Mouse (Mus musculus) heart, postnatal 0 days (tissue): Measurements from ENCODE around the gene Hmgb3. TPM values are rescaled to one million over a fixed set of nuclear protein-coding genes. Genes with fewer than 3 reads are reported as not detected.

Experiments
- ATAC-seq: fragments of 200-750 bp; cut with Nextera tagmentation; 2 replicates; pipeline ENCODE4 v1.8.0; 2017; ENCODE audit warnings: low read depth, moderate number of reproducible peaks, moderate library complexity; ENCODE audit not compliant: insufficient read depth
- DNase-seq: peaks from one replicate; pipeline ENCODE4 v3.0.0-alpha.2; 2016; ENCODE audit warnings: low spot score
- H3K27ac ChIP-seq: fragments of 300-500 bp; sonication (generic); 2 replicates; pipeline ENCODE4 v1.5.1; 2014; ENCODE audit warnings: low read depth, mild to moderate bottlenecking
- H3K27me3 ChIP-seq: fragments of 300-500 bp; sonication (generic); 2 replicates; pipeline ENCODE4 v1.6.1; 2014; ENCODE audit warnings: low read length, mixed read lengths; ENCODE audit not compliant: control insufficient read depth, insufficient read depth
- H3K36me3 ChIP-seq: fragments of 300-500 bp; sonication (generic); replicated peaks from 2 replicates; pipeline ENCODE4 v1.6.1; 2014; ENCODE audit warnings: low read length, mixed read lengths; ENCODE audit not compliant: control insufficient read depth, insufficient read depth
- H3K4me1 ChIP-seq: fragments of 300-500 bp; sonication (generic); 2 replicates; pipeline ENCODE4 v1.6.1; 2014; ENCODE audit warnings: antibody characterized with exemption; ENCODE audit not compliant: control insufficient read depth, insufficient read depth
- H3K4me2 ChIP-seq: fragments of 300-500 bp; sonication (generic); 2 replicates; pipeline ENCODE4 v1.6.1; 2014; ENCODE audit warnings: low read depth, mild to moderate bottlenecking, low read length, moderate library complexity
- H3K4me3 ChIP-seq: fragments of 300-500 bp; sonication (generic); 2 replicates; pipeline ENCODE4 v1.5.1; 2014; ENCODE audit warnings: low read depth, low read length
- H3K9ac ChIP-seq: fragments of 300-500 bp; sonication (generic); replicated peaks from 2 replicates; pipeline ENCODE4 v1.6.1; 2014; ENCODE audit warnings: low read depth, low read length, mixed read lengths
- H3K9me3 ChIP-seq: fragments of 300-500 bp; sonication (generic); replicated peaks from 2 replicates; pipeline ENCODE4 v1.6.1; 2016; ENCODE audit warnings: low read length; ENCODE audit not compliant: control insufficient read depth
- CTCF ChIP-seq: IDR thresholded peaks from 2 replicates; pipeline ENCODE4 v1.5.1; 2016; ENCODE audit warnings: antibody characterized with exemption, control low read depth, low read depth
- EP300 ChIP-seq: IDR thresholded peaks from 2 replicates; pipeline ENCODE4 v1.6.1; 2016; ENCODE audit warnings: antibody characterized with exemption, low read depth
- WGBS: fragments of 180-500 bp; shearing (Covaris S2); extraction: QIAGEN DNeasy Blood & Tissue Kit; methylation state at CpG from one replicate; pipeline ENCODE4 v1.1.7; 2014; 5-methylcytosine and 5-hydroxymethylcytosine counted together
- polyA plus RNA-seq: library from polyadenylated mRNA; unstranded; fragments of >200 nt; fragmentation: Nextera tagmentation; extraction: Ambion mirVana; gene quantifications from 2 replicates; pipeline ENCODE4 v1.2.1, GENCODE M21; 2015
- total RNA-seq: library from RNA; depleted of rRNA; stranded (reverse); fragments of >200 nt; gene quantifications from 2 replicates; pipeline ENCODE4 v1.2.3, GENCODE M21; 2014; ENCODE audit warnings: low replicate concordance

The Hmgb3 gene
- total and polyA plus RNA-seq, 2 experiments from 2014 or later = 32.9 to 160 TPM

GRCm38 (mm10) chrX:71537791-71538190, 17.9 kb upstream of the Hmgb3 start:
- no peak overlapping the region for H3K9ac ChIP-seq
- DNase-seq (no peak), ATAC-seq (no peak)
- H3K4me1 ChIP-seq = no peaks in the 10 kb centered on the region
- H3K27me3 ChIP-seq = no peaks in the 10 kb centered on the region
- TF ChIP-seq CTCF = no peak
- no peak overlapping the region for H3K4me2 ChIP-seq
- 65% methylated on average over 2 of the region's 2 CpGs for WGBS
- no peak overlapping the region for H3K27ac ChIP-seq
- no peaks in the 10 kb centered on the region for H3K9me3 ChIP-seq
- no peaks in the 10 kb centered on the region for H3K36me3 ChIP-seq
- H3K4me3 ChIP-seq = no peak overlapping the region

- 67% methylated on average over 7 of the region's 7 CpGs for WGBS
- no peak for DNase-seq
- Histone ChIP-seq H3K36me3 (no peaks in the 10 kb centered on the region), H3K4me3 (no peak overlapping the region), H3K9me3 (no peaks in the 10 kb centered on the region), H3K27me3 (no peaks in the 10 kb centered on the region), H3K4me2 (no peak overlapping the region), H3K27ac (no peak overlapping the region), H3K9ac (no peak overlapping the region), H3K4me1 (no peaks in the 10 kb centered on the region)
- TF ChIP-seq CTCF (no peak), EP300 (no peak)
- no peak for ATAC-seq
Observed at GRCm38 (mm10) chrX:71540821-71541510, 14.8 kb upstream of the Hmgb3 start.

GRCm38 (mm10) chrX:71544731-71545130, 11.0 kb upstream of the Hmgb3 start:
- Histone ChIP-seq H3K9me3 (no peaks in the 10 kb centered on the region), H3K9ac (no peak overlapping the region), H3K4me2 (no peak overlapping the region), H3K36me3 (no peaks in the 10 kb centered on the region), H3K4me1 (no peaks in the 10 kb centered on the region), H3K27me3 (no peaks in the 10 kb centered on the region), H3K4me3 (no peak overlapping the region), H3K27ac (no peak overlapping the region)
- WGBS = 50% methylated on average over 5 of the region's 5 CpGs
- TF ChIP-seq CTCF (no peak), EP300 (no peak)
- no peak for DNase-seq
- ATAC-seq = no peak

- Histone ChIP-seq H3K4me3 (no peak overlapping the region), H3K9ac (no peak overlapping the region), H3K27me3 (no peaks in the 10 kb centered on the region), H3K27ac (no peak overlapping the region), H3K4me2 (no peak overlapping the region), H3K36me3 (no peaks in the 10 kb centered on the region), H3K4me1 (no peaks in the 10 kb centered on the region), H3K9me3 (no peaks in the 10 kb centered on the region)
- 48% methylated on average over 2 of the region's 2 CpGs for WGBS
- ATAC-seq (no peak), DNase-seq (no peak)
- TF ChIP-seq EP300 (no peak), CTCF (no peak)
Observed at GRCm38 (mm10) chrX:71545163-71545562, 10.6 kb upstream of the Hmgb3 start.

- H3K4me1 ChIP-seq = no peaks in the 10 kb centered on the region
- H3K4me3 ChIP-seq = peak overlapping the region; percentile 79
- WGBS = 10% methylated on average over 49 of the region's 112 CpGs
- ATAC-seq (peak; percentile 57), DNase-seq (no peak)
- peak overlapping the region; percentile 96 for H3K27ac ChIP-seq
- H3K36me3 ChIP-seq = peaks cover 4% of the 10 kb centered on the region; the same call in 1 of the 2 replicates
- no peak for TF ChIP-seq CTCF
- TF ChIP-seq EP300 = no peak
- H3K4me2 ChIP-seq = peak overlapping the region; percentile 79
- no peaks in the 10 kb centered on the region for H3K9me3 ChIP-seq
- peak overlapping the region; percentile 89 for H3K9ac ChIP-seq
- no peaks in the 10 kb centered on the region for H3K27me3 ChIP-seq
Observed at GRCm38 (mm10) chrX:71556115-71556941, 610 bp downstream of the Hmgb3 start.
